Comparison of ENCODE assay signal across 16 mouse cellular contexts in genomic region chr19:58981571-58981970, GRCm38 (mm10). TPM values are rescaled to one million over a fixed set of nuclear protein-coding genes. Genes with fewer than 3 reads are reported as not detected.
DNase-seq lines count a peak whose midpoint lies in the region; ATAC-seq and TF ChIP-seq lines count a peak whose summit lies in the region.
"Had no signal": no experiment of that assay in that cellular context is flagged by ENCODE, and none has a peak within 500 bp of the region (broad histone marks: within the 10 kb centered on the region; RNA-seq: fewer than 3 reads in every experiment).

No protein-coding gene starts in this region.

- H3K9ac ChIP-seq in forebrain, postnatal 0 days = no peak overlapping the region
- 0 out of 2 replicates have a peak overlapping the region, but pooled peaks have one; percentile 18 for H3K9ac ChIP-seq in kidney, embryonic 14.5 days (ENCODE audit: low read depth, low read length)
- H3K9ac ChIP-seq: limb, embryonic 13.5 days; liver, postnatal 0 days had no signal

- H3K4me1 ChIP-seq in forebrain, embryonic 10.5 days = peaks cover 52% of the 10 kb centered on the region
- H3K4me1 ChIP-seq in forebrain, postnatal 0 days (ENCODE audit: insufficient read depth) = peaks cover 6% of the 10 kb centered on the region; the same call in 1 of the 2 replicates
- no peaks in the 10 kb centered on the region for H3K4me1 ChIP-seq in kidney, embryonic 14.5 days (ENCODE audit: control insufficient read depth, insufficient read depth, low read length)

- peak overlapping the region; percentile 18 for H3K4me3 ChIP-seq in forebrain, embryonic 10.5 days
- H3K4me3 ChIP-seq in forebrain, postnatal 0 days (ENCODE audit: low read depth, low read length) = no peak overlapping the region
- no peak overlapping the region for H3K4me3 ChIP-seq in kidney, embryonic 14.5 days (ENCODE audit: low read length)
- H3K4me3 ChIP-seq: limb, embryonic 13.5 days had no signal

- no peak overlapping the region for H3K4me2 ChIP-seq in forebrain, postnatal 0 days (ENCODE audit: low read depth)
- H3K4me2 ChIP-seq in kidney, embryonic 14.5 days (replicated peaks; ENCODE audit: low read depth, low read length) = 0 out of 2 replicates have a peak overlapping the region, but pooled peaks have one; percentile 22
- H3K4me2 ChIP-seq: limb, embryonic 13.5 days had no signal

- H3K27ac ChIP-seq in forebrain, embryonic 10.5 days = no peak overlapping the region
- H3K27ac ChIP-seq in forebrain, postnatal 0 days (ENCODE audit: low read depth, low read length) = no peak overlapping the region
- no peak overlapping the region for H3K27ac ChIP-seq in kidney, embryonic 14.5 days (ENCODE audit: low read depth, low read length)
- H3K27ac ChIP-seq: limb, embryonic 13.5 days; macrophage had no signal

- H3K9me3 ChIP-seq in forebrain, embryonic 10.5 days = peaks cover 3% of the 10 kb centered on the region; the same call in 1 of the 2 replicates
- no peaks in the 10 kb centered on the region for H3K9me3 ChIP-seq in forebrain, postnatal 0 days (ENCODE audit: low read length)
- H3K9me3 ChIP-seq in kidney, embryonic 14.5 days (ENCODE audit: control insufficient read depth, low read length) = no peaks in the 10 kb centered on the region
- H3K9me3 ChIP-seq: limb, embryonic 13.5 days had no signal

- TF ChIP-seq CTCF in forebrain, postnatal 0 days (IDR thresholded peaks at IDR 0.05; ENCODE audit: low read depth) = no peak

- peak; percentile 44 for DNase-seq in forebrain, embryonic 10.5 days (ENCODE audit: extremely low spot score, low spot score)
- DNase-seq in forebrain, postnatal 0 days = no peak
- DNase-seq in kidney, adult 9 months = no peak
- peak; percentile 48 for DNase-seq in embryo, embryonic 10 days (ENCODE audit: low spot score)
- DNase-seq in mesoderm, embryonic 11.5 days (ENCODE audit: low read depth, low spot score) = peak; percentile 27
- no peak for DNase-seq in thymus, postnatal 36 days
- no peak for DNase-seq in lung, postnatal 10 days
- DNase-seq: adrenal gland, adult 2 months; heart, postnatal 36 days; kidney, postnatal 36 days; liver, postnatal 0 days had no signal

- ATAC-seq in forebrain, postnatal 0 days = no peak
- ATAC-seq in kidney, embryonic 14.5 days (ENCODE audit: low FRiP score, low TSS enrichment) = no peak
- ATAC-seq: liver, postnatal 0 days had no signal

- H3K27me3 ChIP-seq in forebrain, embryonic 10.5 days (ENCODE audit: poor library complexity, severe bottlenecking) = peaks cover 99% of the 10 kb centered on the region
- peaks cover 3% of the 10 kb centered on the region; the same call in 1 of the 2 replicates for H3K27me3 ChIP-seq in forebrain, postnatal 0 days (ENCODE audit: insufficient read depth, low read length)
- no peaks in the 10 kb centered on the region; the same call in 1 of the 2 replicates for H3K27me3 ChIP-seq in kidney, embryonic 14.5 days (ENCODE audit: control insufficient read depth, insufficient read depth, low read length)

- WGBS in forebrain, embryonic 10.5 days = 12% methylated on average over 9 of the region's 9 CpGs
- WGBS in forebrain, postnatal 0 days = 17% methylated on average over 9 of the region's 9 CpGs
- 28% methylated on average over 9 of the region's 9 CpGs for WGBS in kidney, embryonic 14.5 days

- no peaks in the 10 kb centered on the region for H3K36me3 ChIP-seq in forebrain, embryonic 10.5 days (replicated peaks)
- H3K36me3 ChIP-seq in forebrain, postnatal 0 days (ENCODE audit: insufficient read depth) = peaks cover 20% of the 10 kb centered on the region
- no peaks in the 10 kb centered on the region for H3K36me3 ChIP-seq in kidney, embryonic 14.5 days (ENCODE audit: control insufficient read depth, insufficient read depth, low read length)
- H3K36me3 ChIP-seq: limb, embryonic 13.5 days had no signal

RNA-seq across cellular contexts. Expression of gene Hspa12a, which starts 38.1 kb away (rescaled TPM):
- 5.7 and 7.2 TPM in 2 replicates for polyA plus RNA-seq in forebrain, embryonic 10.5 days (2016; fragmentation: Nextera tagmentation; extraction: Ambion mirVana)
- 53.7 and 75.8 TPM in 2 replicates for total RNA-seq in forebrain, postnatal 0 days (2014; rRNA removed)
- polyA plus RNA-seq in forebrain, postnatal 0 days (2015; fragmentation: Nextera tagmentation; extraction: Ambion mirVana) = 45.5 and 52.6 TPM in 2 replicates
- polyA plus RNA-seq in kidney, embryonic 14.5 days (2014; fragmentation: Nextera tagmentation; extraction: Ambion mirVana) = 8.1 and 9.5 TPM in 2 replicates
- polyA plus RNA-seq: macrophage had no signal

RNA-seq across cellular contexts. Expression of gene Eno4, which starts 38.3 kb away (rescaled TPM):
- polyA plus RNA-seq in forebrain, embryonic 10.5 days (2016; fragmentation: Nextera tagmentation; extraction: Ambion mirVana) = 1.3 and 1.4 TPM in 2 replicates
- 0.92 and 2.0 TPM in 2 replicates for total RNA-seq in forebrain, postnatal 0 days (2014; rRNA removed)
- polyA plus RNA-seq in forebrain, postnatal 0 days (2015; fragmentation: Nextera tagmentation; extraction: Ambion mirVana) = 1.0 and 2.0 TPM in 2 replicates
- 0.54 and 0.70 TPM in 2 replicates for polyA plus RNA-seq in kidney, embryonic 14.5 days (2014; fragmentation: Nextera tagmentation; extraction: Ambion mirVana)
- total RNA-seq: granulocyte monocyte progenitor cell, adult 5-6 weeks; heart, postnatal 36 days had no signal
- polyA plus RNA-seq: liver, postnatal 0 days; macrophage; small intestine, adult 2 months had no signal

Comparison
In these comparisons a context has a peak if more than half of its experiments do, and no peak if none do; other contexts are left out.
1. DNase-seq: peak in forebrain, embryonic 10.5 days (single experiment), embryo, embryonic 10 days (single experiment) and mesoderm, embryonic 11.5 days (single experiment); none in forebrain, postnatal 0 days (single experiment), kidney, adult 9 months (single experiment), thymus, postnatal 36 days (0 of 2) and lung, postnatal 10 days (single experiment).